Mouse (Mus musculus): ENCODE measurements at regions not wholly inside any gene's neighbourhood (a gene's known extent, or its start where the extent isn't known, plus 50 kb on each side); places are given as distances from the start of the nearest gene placed in this dataset.
"Not testable (repeated sequence)": the region's sequence is repeated elsewhere in the genome, so short reads cannot be mapped to it uniquely, and the experiment has no call there.

GRCm38 (mm10) chr4:122455100-122455499 lies 234.0 kb upstream of the 9530002B09Rik start:
- not testable (repeated sequence) for H3K36me3 ChIP-seq (ENCODE audit: control insufficient read depth, insufficient read depth, low read length); H3K27ac ChIP-seq (replicated peaks); H3K4me3 ChIP-seq (ENCODE audit: low read depth, low read length); DNase-seq (ENCODE audit: low spot score); H3K27me3 ChIP-seq (ENCODE audit: control insufficient read depth, insufficient read depth, low read length); H3K4me2 ChIP-seq (replicated peaks; ENCODE audit: low read depth); H3K4me1 ChIP-seq (replicated peaks; ENCODE audit: control insufficient read depth, insufficient read depth); H3K9me3 ChIP-seq (ENCODE audit: control insufficient read depth, low read length); H3K9ac ChIP-seq (ENCODE audit: low read length)
- ATAC-seq (ENCODE audit: low FRiP score, low TSS enrichment) = peak; percentile 94
- WGBS = no CpG with 5 or more reads among the region's 21 CpGs
